Mouse (Mus musculus) brown adipose tissue, adult 24 weeks (tissue): ENCODE measurements around the gene Tnfrsf21. TPM values are rescaled to one million over a fixed set of nuclear protein-coding genes. Genes with fewer than 3 reads are reported as not detected.

Source experiments
- polyA plus RNA-seq: library from polyadenylated mRNA; stranded (reverse); fragments of >200 nt; gene quantifications from 2 replicates; pipeline ENCODE4 v1.2.4, GENCODE M21; 2012; ENCODE audit not compliant: missing spikeins, insufficient read depth, insufficient read length

The Tnfrsf21 gene
- polyA plus RNA-seq, 1 experiment: 4.4 TPM

Other genes with a start within 250 kb of the Tnfrsf21 start
- 14.1 and 19.1 TPM in 2 replicates for gene Cd2ap, start 139.9 kb upstream of the Tnfrsf21 start, polyA plus RNA-seq